Mouse (Mus musculus) lung, postnatal 0 days (tissue): ENCODE results near the gene Rapgef2.

ENCODE experiments used
- CTCF ChIP-seq: IDR thresholded peaks from 2 replicates; pipeline ENCODE4 v1.5.1; 2016; ENCODE audit warnings: antibody characterized with exemption, mild to moderate bottlenecking
- EP300 ChIP-seq: IDR thresholded peaks from 2 replicates; pipeline ENCODE4 v1.6.1; 2016; ENCODE audit warnings: antibody characterized with exemption, mild to moderate bottlenecking, control low read depth

- TF ChIP-seq EP300 (no peak), CTCF (no peak)
These were observed 159.5 kb downstream of the Rapgef2 start for GRCm38 (mm10) chr3:79126857-79127256.
